Mouse (Mus musculus): ENCODE results near the gene Fam189a1.
A peak's percentile ranks its signal among the peaks of the same experiment; 100 is the strongest.

The Fam189a1 gene

DNA sequence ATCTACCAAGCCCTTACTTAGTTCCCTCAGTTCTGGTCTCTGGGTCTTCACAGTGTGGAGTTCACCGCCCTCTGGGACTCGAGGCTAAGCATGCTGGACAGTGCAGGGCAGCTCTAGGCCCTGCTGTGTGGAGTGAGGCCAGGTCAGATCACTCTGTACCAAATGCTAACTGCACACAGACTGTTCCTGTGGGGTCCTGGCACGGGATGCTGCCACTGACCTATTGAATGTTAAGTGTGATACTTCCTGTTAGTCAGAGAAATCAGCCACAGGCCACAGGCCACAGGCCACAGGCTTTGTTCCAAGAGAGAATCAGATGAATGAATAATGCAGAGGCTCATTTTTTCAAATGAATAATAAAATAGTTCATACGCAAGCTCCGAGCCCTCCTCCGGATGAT lies 112.1 kb downstream of the Fam189a1 start:
- no peak for DNase-seq (ENCODE audit: low spot score)

DNA sequence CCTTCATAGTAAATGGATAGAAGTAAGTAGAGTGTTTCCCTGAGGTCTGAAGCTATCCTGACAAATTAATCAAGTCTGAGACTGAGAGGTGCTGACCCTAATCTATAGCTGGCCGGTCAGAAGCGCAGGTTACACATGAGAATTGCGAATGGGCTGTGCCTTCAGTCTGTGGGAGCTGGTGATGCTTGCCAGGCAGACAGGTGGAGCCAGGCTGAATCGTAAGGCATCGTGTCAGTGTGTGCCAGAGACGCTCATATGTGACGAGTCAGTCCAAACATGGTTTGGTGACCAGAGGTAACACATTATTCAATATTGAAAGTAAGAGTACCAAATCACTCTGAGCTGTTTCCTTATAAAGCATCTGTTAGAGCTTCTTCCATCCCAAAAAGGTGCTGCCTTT lies 115.3 kb downstream of the Fam189a1 start:
- DNase-seq (ENCODE audit: low spot score) = no peak

GRCm38 (mm10) chr7:65031741-65032140 lies 124.6 kb downstream of the Fam189a1 start:
- no peak for DNase-seq (ENCODE audit: low spot score)

DNA sequence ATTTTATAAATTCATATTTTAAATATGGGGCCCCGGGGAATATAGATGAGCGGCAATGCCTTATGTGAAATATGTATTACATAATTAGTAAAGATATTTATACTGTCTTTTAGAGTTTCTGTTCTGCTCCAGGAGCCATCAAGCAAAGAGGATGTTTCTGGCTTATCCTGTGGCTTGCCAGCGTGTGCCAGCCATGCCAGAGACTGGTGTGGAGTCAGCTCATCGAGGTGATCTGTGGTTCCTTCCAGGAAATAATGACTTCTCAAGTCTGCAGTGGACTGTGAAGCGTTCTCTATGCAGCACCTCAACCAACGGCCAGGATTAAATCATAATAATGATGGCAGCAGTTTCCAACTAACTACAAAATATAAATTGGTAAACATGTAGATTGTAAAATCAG lies 125.2 kb downstream of the Fam189a1 start:
- no peak for DNase-seq (ENCODE audit: low spot score)

DNA sequence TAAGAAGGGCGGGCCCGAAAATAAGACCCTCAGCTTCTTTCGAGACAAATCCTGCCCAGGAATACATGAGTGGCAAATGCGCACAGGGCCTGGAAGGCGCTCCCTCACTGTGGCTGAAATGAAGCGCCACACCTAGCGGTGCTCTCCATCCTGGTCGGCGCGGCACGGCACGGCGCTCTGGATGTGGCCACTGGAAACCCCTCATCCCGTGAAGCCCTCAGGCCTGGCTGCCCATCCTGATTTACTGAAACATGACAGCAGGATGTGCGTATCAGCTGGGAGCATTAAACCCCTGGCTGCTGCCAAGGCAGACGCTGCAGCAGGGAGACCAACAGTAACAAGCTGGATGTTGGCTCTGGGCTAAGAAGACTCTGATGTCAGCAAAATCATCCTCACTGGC lies 126.4 kb downstream of the Fam189a1 start:
- no peak for DNase-seq (ENCODE audit: low spot score)

GRCm38 (mm10) chr7:65021298-65021697 lies 135.1 kb downstream of the Fam189a1 start:
- no peak for DNase-seq (ENCODE audit: low spot score)

- DNase-seq (ENCODE audit: low spot score) = no peak
Measured at GRCm38 (mm10) chr7:65018036-65018679, 138.2 kb downstream of the Fam189a1 start.

DNA sequence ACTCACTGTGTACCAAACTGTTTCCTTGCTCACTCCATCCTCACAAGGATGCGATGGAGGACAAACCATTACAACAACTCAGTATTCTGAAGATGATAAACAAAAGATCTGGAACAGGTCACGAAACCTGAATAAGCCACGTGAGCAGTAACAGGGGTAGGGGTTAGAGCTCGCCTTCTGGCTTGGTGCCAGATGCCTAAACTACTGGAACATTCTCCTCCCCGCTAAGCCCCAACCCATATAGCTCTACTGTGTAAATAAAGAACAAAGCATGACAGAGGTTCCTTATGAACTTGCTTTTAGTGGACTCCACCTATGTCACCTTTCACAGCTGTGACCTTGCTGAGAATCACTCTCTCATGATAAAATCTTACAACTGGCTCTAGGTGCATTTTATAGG lies 139.0 kb downstream of the Fam189a1 start:
- DNase-seq (ENCODE audit: low spot score) = no peak

- DNase-seq (ENCODE audit: low spot score) = no peak
Measured at GRCm38 (mm10) chr7:65011133-65011532, 145.2 kb downstream of the Fam189a1 start.

- no peak for DNase-seq (ENCODE audit: low spot score)
Measured at GRCm38 (mm10) chr7:65010275-65010674, 146.1 kb downstream of the Fam189a1 start.

DNA sequence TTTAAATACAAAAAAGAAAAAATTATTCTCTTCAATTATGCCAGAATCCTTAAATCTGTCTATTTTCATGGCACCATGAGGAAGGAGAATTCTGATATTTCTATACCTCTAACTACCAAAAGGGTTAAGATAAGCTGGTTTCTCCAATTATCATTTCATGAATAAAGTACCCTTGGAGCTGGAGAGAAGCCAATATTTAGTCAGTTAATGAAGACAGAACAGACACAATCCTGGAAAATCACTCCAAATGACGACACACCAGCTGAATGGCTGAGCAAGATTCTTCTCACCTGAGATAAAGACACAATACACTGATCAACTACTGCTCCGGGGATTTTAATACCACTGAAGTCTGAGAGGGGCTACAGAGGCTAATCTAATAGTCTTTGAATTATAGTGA lies 150.6 kb downstream of the Fam189a1 start:
- no peak for DNase-seq (ENCODE audit: low spot score)

DNA sequence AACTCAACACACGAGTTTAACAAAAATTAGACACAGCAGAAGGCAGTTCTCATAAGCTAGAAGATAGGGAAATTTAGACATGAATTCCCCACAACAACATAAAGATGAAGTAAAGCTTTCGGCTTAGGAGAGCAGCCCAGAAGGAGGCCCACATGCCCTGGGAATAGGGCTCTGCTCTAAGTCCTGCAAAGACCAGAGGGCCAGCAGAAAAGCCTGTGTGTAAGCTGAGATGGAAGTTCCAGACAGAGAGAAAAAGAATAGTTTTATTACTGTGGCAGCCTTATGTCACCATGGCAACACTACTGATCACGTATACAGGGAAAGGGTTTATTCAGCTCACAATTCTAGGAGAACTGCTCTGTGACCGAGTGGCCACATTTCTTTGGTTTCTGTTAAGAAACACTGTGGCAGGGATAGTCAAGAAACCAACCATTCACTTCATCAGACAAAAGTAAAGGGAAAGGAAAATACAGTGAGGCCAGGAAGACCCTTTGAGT lies 156.6 kb downstream of the Fam189a1 start:
- no peak for DNase-seq (ENCODE audit: low spot score)

- no peak for DNase-seq (ENCODE audit: low spot score)
Measured at GRCm38 (mm10) chr7:64997743-64998142, 158.6 kb downstream of the Fam189a1 start.

DNA sequence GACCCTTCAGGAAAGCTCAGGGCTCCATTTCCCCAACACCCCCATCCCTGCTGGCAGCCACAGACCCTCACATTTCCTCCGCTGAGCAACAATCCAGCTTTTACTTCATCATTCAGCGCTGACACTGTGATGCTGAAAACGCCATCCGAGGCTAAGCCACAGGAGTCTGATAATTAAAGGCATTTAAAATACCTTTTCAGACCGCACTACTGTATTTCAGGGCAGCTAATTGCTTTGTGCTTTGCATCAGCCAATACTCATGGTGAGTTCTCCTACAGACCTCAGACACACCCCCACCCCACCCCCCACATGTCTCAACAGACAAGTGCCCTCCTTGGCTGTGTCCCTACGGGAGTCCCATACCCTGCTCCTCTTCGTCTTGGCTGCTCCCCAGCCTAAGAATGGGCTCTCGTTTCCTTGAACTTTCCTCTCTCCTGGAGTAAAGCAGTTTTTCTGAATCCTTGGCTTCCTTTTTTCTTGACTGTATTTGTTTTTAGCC lies 160.4 kb downstream of the Fam189a1 start:
- no peak for DNase-seq (ENCODE audit: low spot score)

- no peak for DNase-seq (ENCODE audit: low spot score)
Measured at GRCm38 (mm10) chr7:64989406-64989805, 167.0 kb downstream of the Fam189a1 start.

GRCm38 (mm10) chr7:64988015-64988414 lies 168.4 kb downstream of the Fam189a1 start:
- DNase-seq (ENCODE audit: low spot score) = no peak

DNA sequence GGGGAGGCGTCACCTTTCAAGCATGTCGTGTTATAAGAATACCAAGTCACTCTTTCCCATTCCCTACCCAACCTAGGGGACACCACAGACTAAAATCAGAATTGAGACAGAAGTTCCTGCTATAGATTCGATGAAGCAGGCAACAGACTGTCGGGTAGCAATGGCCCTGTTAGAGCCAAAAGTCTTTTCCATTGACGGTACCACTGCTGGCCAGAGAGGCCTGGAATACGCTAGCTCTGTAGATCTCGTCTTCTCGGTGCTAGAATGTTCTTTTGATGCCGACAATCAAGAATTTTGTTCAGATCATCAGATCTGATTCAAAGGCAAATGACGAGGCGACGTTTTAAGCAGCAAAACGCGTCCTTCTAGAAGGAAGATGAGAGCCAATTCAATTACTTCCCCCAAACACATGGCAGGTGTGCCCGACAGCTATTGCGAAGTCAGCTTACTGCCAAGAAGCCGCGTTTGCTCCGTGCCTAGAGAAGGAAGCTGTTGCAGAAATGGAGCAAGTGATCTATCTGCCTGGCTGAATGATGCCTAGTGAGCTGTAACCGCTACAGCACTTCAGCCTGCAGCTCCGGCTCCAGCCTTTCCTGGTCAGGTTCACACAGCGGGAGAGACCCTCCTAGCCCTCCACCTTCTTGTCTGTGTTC lies 171.8 kb downstream of the Fam189a1 start:
- DNase-seq (ENCODE audit: low spot score) = peak; percentile 14

- DNase-seq (ENCODE audit: low spot score) = no peak
Measured at GRCm38 (mm10) chr7:64981511-64982235, 174.7 kb downstream of the Fam189a1 start.

GRCm38 (mm10) chr7:64973590-64974262 lies 182.6 kb downstream of the Fam189a1 start:
- no peak for DNase-seq (ENCODE audit: low spot score)

- DNase-seq (ENCODE audit: low spot score) = no peak
Measured at GRCm38 (mm10) chr7:64962128-64962527, 194.2 kb downstream of the Fam189a1 start.

- no peak for DNase-seq (ENCODE audit: low spot score)
Measured at GRCm38 (mm10) chr7:64959087-64959486, 197.3 kb downstream of the Fam189a1 start.

- no peak for DNase-seq (ENCODE audit: low spot score)
Measured at GRCm38 (mm10) chr7:64952181-64952580, 204.2 kb downstream of the Fam189a1 start.
